Mouse (Mus musculus) yolk sac, embryonic 10.5 days (tissue): ENCODE measurements around the gene Hnrnph3.
A peak's percentile ranks its signal among the peaks of the same experiment; 100 is the strongest.
"Not testable (repeated sequence)": the region's sequence is repeated elsewhere in the genome, so short reads cannot be mapped to it uniquely, and the experiment has no call there.

Experiments
- DNase-seq: peaks from one replicate; pipeline ENCODE4 v3.0.0-alpha.2; 2017; ENCODE audit warnings: low spot score

The Hnrnph3 gene

DNA sequence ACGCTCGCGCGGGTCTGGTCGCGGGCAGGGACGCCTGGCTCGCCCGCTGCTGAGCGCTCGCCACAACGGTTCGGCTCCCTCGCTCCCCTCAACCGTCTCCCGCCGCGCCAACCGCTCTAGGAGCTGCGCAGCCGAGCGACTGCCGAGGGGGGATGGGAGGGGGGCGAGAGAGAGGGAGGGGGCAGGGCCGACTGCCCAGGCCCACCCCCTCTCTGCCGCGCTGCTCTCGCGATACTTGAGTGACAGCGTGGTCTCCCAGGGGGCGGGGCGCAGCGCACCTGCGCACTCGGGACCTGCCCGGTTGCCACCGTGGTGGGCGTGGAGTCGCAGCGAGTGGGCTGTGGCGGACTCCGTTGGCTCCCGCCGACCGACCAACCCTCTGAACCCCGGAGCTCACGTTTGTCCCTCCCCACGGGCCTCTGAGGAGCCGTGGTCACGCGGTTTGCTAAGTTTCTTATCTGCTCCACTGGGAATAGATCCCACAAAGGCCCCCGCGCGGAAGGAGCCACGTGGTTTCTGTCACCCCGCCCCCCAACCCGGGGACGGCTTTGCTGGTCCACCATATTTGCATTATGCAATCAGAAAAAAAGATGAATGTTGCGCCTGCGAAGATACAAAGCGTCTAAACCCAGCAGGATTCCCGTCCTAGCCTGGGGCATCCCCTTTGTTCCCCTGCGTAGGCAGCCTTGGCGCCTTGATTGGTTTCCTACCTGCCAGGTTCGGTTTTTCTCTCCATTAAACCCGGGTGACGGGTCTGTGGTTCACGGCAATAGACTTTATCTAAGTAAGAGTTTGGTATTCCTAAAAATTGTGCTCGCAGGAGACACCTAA is at the start of gene Hnrnph3, which contains the start of gene Pbld2:
Gene Hnrnph3 (minus strand): TSS at position 469 of the 831 bp plus-strand sequence.
Gene Pbld2 (plus strand): TSS at position 567 of the 831 bp plus-strand sequence.
- peak; percentile 98 for DNase-seq

DNA sequence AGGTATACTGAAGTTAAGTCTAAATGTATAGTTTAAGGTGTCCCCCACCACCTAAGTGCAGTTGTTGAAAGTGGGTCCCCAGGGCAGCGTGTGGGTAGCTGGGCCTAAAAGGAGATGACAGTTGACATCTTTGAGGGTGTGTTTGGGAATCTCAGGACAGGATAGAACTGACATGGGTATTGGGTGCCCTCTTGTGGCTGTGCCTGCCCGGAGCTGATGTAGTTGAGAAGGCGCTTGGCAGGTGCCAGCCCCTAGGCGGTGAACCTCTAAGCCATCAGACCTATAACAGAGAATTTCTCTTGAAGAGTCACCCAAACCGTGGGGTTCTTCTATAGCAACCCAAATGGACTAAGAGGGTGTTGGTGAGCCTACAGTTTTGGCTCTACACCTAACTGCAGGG is 42.0 kb upstream of the Hnrnph3 start:
- DNase-seq: peak; percentile 68

- no peak for DNase-seq
Observed at GRCm38 (mm10) chr10:63065561-63065960, 41.5 kb upstream of the Hnrnph3 start.

DNA sequence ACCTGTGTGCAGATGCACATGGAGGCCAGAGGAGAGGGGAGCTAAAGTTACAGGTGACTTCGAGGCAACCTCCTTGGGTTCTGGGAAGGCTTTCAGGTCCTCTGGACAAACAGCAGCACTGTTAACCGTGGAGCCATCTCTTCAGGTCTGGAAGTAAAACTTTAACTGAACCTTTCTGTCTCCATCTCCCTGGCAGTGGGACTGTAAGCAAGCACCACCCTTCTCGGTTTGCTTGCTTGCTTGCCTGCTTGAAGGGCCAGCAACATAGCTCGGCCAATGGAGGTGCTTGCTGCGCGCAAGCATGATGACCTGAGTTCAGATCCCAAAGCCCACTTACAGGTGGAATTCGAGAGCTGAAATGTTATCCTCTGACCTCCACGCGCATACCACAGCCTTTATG is 40.5 kb upstream of the Hnrnph3 start:
- DNase-seq: no peak

- no peak for DNase-seq
Observed at GRCm38 (mm10) chr10:63063365-63063764, 39.3 kb upstream of the Hnrnph3 start.

- DNase-seq: no peak
Observed at GRCm38 (mm10) chr10:63062696-63063095, 38.7 kb upstream of the Hnrnph3 start.

DNA sequence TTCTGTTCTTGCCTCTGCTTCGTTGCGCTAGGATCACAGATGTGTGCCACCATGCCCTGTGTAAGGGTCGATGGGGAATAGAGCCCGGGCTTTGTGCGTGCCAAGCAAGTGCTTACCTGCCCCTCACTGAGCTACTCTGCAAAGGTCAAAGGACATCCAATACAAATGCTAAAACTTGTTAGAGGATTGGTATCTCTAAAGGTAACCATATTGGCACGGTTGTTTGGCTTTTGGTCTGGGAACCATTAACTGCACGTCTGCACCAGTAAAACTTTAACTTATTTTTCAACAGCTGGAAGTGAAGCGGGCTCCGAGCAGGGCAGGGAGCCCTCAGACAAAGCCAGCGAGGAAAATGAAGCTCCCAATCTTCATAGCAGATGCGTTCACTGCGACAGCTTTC is 37.2 kb upstream of the Hnrnph3 start:
- DNase-seq: peak; percentile 66

GRCm38 (mm10) chr10:63060406-63060805 is 36.4 kb upstream of the Hnrnph3 start:
- DNase-seq: peak; percentile 84

DNA sequence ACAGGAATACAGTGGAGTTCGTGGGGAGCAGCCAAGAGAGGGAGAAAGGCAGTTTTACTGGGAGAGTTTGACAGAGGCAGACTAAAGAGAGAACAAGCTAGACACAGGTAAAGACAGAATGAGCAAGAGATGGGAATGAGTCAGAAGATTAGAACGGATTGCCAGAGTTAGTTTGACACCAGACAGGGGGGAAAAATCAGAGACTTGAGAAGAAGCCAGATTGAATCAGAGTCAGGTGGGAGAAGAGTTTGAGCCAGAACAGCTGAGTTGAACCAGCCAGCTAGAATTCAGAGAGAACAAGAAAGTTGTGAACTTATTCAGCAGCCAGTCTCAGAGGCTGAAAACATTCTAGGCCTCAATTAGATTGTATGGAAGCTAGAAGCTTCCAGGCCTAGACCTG is 35.8 kb upstream of the Hnrnph3 start, which contains the start of gene Pbld1:
Gene Pbld1 (plus strand): TSS at position 301 of the 400 bp plus-strand sequence.
- DNase-seq: no peak

GRCm38 (mm10) chr10:63056966-63057750 is 33.1 kb upstream of the Hnrnph3 start:
- DNase-seq: no peak

GRCm38 (mm10) chr10:63054586-63054985 is 30.6 kb upstream of the Hnrnph3 start:
- DNase-seq: no peak

- not testable (repeated sequence) for DNase-seq
Observed at GRCm38 (mm10) chr10:63054071-63054470, 30.1 kb upstream of the Hnrnph3 start.

- DNase-seq: no peak
Observed at GRCm38 (mm10) chr10:63053007-63053406, 29.0 kb upstream of the Hnrnph3 start.

DNA sequence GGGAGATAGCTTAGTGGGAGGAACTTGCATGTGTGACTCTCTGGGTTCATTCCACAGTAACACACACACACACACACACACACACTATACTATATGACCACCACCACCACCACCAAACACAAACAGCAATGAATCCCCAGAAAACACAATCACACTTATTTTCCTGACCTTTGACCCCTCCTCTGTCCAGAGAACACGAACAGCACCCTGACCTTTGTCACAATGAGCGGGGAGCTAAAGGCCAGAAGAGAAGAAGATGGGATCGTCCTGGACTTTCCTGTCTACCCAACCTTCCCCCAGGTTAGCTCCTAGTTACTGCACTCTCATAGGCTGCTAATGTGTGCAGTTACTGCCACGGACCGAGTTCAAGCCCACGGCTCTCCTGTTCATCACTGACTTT is 28.0 kb upstream of the Hnrnph3 start:
- DNase-seq: peak; percentile 44

- no peak for DNase-seq
Observed at GRCm38 (mm10) chr10:63051267-63051666, 27.2 kb upstream of the Hnrnph3 start.

DNA sequence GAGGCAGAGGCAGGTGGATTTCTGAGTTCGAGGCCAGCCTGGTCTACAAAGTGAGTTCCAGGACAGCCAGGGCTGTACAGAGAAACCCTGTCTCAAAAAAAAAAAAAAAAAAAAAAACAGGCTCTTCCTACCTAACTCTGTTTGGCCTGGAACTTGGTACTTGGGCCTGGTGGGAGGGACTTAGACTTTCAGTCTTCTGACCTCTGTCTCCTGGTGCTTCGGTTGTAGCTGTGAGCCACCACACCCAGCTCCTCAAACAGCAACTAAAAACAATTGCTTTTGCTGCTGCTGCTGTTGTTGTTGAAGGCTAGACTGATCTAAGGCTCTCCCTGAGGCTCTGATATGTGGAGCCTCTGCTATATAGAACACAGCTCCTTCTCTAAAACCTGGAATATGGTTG is 25.1 kb upstream of the Hnrnph3 start:
- no peak for DNase-seq

DNA sequence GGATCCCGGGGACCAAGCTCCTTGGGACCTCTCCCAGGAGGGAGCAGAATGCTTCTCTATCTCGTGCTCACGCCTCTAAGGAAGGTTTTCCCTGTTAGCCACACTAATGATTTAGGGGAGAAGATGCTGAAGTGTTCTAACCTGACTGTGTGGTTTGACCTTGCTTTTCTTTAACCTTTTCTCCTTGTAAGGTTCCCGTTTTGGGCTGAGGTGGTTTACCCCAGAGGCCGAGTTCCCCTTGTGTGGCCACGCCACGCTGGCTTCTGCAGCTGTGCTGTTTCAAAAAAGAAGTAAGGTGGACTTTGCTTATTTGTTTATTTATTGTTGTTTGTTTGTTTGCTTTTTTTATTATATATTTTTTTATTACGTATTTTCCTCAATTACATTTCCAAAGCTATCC is 23.7 kb upstream of the Hnrnph3 start:
- DNase-seq: no peak

DNA sequence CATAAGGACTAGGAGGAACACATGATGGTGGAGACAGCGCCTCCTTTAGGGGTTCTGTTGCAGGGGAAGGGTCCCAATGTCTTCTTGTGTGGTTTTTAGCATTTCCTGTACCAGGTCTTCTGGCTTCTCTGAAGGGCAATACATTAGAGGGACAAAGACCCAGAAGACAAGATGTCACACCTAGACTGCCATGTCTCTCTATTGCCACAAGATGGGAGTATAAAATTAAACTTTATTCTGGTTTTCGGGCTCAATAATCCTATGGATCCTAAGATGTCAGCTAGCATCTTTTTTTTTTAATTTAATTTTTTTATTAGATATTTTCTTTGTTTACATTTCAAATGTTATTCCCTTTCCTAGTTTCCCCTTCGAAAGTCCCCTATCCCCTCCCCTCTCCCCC is 19.1 kb upstream of the Hnrnph3 start:
- no peak for DNase-seq

- DNase-seq: no peak
Observed at GRCm38 (mm10) chr10:63039867-63040628, 16.0 kb upstream of the Hnrnph3 start.

DNA sequence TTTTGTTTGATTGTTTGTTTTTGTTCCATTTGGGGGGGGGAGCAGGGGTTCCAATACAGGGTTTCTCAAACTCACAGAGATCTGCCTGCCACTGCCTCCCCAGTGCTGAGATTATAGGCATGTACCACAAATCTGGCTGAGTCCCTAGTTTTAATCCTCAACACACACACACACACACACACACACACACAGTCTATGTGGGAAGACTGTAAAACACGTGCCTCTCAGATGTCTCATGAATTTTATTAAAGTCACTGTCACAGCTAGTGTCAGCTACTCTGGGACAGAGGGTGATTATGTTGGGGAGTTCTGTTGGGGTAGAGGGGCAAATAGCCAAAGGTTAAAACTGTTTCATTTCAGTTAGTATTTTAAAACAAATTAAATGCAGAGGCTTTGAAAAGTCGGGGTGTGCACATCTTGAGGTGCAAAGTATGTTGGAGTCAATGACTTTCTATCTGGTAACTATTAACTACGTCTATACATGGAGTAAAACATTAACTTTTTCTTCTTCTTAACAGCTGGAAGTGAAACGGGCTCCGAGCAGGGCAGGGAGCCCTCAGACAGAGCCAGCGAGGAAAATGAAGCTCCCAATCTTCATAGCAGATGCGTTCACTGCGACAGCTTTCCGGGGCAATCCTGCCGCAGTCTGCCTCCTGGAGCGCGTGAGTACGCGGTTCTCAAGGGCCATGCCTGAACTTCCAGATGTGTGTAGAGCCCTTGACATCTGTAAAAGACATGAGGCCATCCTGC is 14.7 kb upstream of the Hnrnph3 start:
- DNase-seq: peak; percentile 57

DNA sequence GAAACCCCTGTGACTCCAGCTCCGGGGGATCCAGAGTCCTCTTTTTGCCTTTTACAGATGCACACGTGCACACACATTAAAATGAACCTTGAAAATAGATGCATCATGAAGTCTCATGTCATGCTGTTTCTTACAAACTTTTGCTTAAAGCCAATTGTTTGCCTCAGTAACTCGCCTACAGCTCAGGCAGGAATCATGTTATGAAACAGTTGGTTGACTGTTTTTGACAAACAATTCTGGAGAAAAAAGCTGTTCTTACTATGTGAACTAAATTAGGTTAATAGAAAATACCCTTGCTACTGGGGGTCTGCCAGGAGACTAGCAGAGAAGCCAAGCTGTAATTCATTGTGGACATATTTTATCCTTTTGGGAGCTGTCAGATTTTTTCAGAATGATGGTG is 8.9 kb upstream of the Hnrnph3 start:
- DNase-seq: no peak

- DNase-seq: no peak
Observed at GRCm38 (mm10) chr10:63032267-63032666, 8.2 kb upstream of the Hnrnph3 start.
